Mouse (Mus musculus) ES-E14 (cell line): ENCODE data around the gene Esrrg. TPM values are rescaled to one million over a fixed set of nuclear protein-coding genes. Genes with fewer than 3 reads are reported as not detected.

ENCODE experiments used
- DNase-seq: peaks from one replicate; pipeline ENCODE4 v3.0.0-alpha.2; 2013; ENCODE audit warnings: low read depth, low spot score
- H3K27ac ChIP-seq: 2 replicates; pipeline ENCODE4 v1.5.1; 2012; ENCODE audit warnings: low read depth, mild to moderate bottlenecking, low read length, moderate library complexity, mixed read lengths; ENCODE audit not compliant: poor library complexity, insufficient read depth, severe bottlenecking
- H3K36me3 ChIP-seq: 2 replicates; pipeline ENCODE4 v1.6.1; 2012; ENCODE audit warnings: mild to moderate bottlenecking, low read length, moderate library complexity, mixed read lengths; ENCODE audit not compliant: control insufficient read depth, poor library complexity, insufficient read depth, severe bottlenecking
- H3K4me1 ChIP-seq, 2 experiments: fragments of 150-350 bp in 1 of 2; sonication (generic) in 1 of 2; 2 replicates each; pipeline ENCODE4 v1.6.1; 2012; ENCODE audit warnings: low read length in 2 of 2, mild to moderate bottlenecking in 1 of 2, mixed read lengths in 1 of 2; ENCODE audit not compliant: control insufficient read depth in 2 of 2, insufficient read depth in 2 of 2, poor library complexity in 1 of 2
- H3K4me3 ChIP-seq, 2 experiments: fragments of 150-350 bp in 1 of 2; sonication (generic) in 1 of 2; 2 replicates each; pipeline ENCODE4 v1.5.1; 2012; ENCODE audit warnings: low read length in 2 of 2, low read depth in 1 of 2, mild to moderate bottlenecking in 1 of 2, mixed read lengths in 1 of 2; ENCODE audit not compliant: insufficient read depth in 1 of 2, poor library complexity in 1 of 2, severe bottlenecking in 1 of 2
- H3K9ac ChIP-seq: 2 replicates; pipeline ENCODE4 v1.6.1; 2012; ENCODE audit warnings: low read depth, mild to moderate bottlenecking, low read length, mixed read lengths; ENCODE audit not compliant: poor library complexity, insufficient read depth, severe bottlenecking
- H3K9me3 ChIP-seq: fragments of 150-350 bp; sonication (generic); 2 replicates; pipeline ENCODE4 v1.6.1; 2012; ENCODE audit warnings: low read depth, mild to moderate bottlenecking, low read length; ENCODE audit not compliant: control insufficient read depth, insufficient read depth
- CHD2 ChIP-seq: IDR thresholded peaks from 2 replicates; pipeline ENCODE4 v1.6.1; 2014; ENCODE audit warnings: mild to moderate bottlenecking, low read depth, low read length, inconsistent platforms
- HCFC1 ChIP-seq: IDR thresholded peaks from 2 replicates; pipeline ENCODE4 v1.6.1; 2012; ENCODE audit warnings: low read length, inconsistent platforms, borderline replicate concordance; ENCODE audit not compliant: insufficient read depth
- MAFK ChIP-seq: IDR thresholded peaks from 2 replicates; pipeline ENCODE4 v1.6.1; 2014; ENCODE audit warnings: mild to moderate bottlenecking, low read depth, low read length, inconsistent platforms; ENCODE audit not compliant: insufficient read depth
- ZC3H11A ChIP-seq: IDR thresholded peaks from 2 replicates; pipeline ENCODE4 v1.6.1; 2012; ENCODE audit warnings: low read depth, mild to moderate bottlenecking, inconsistent platforms, low read length, borderline replicate concordance
- ZNF384 ChIP-seq: IDR thresholded peaks from 2 replicates; pipeline ENCODE4 v1.6.1; 2012; ENCODE audit warnings: low read depth, low read length, inconsistent platforms
- in situ Hi-C, 2 experiments: fragments of 600-800 bp; cut with MboI; formaldehyde crosslinking; loops; one replicate each; pipeline ENCODE4 v1.15.1; 2025; ENCODE audit warnings: low sequenced_read_pairs in 2 of 2, inconsistent platforms in 1 of 2; ENCODE audit not compliant: unreplicated experiment in 2 of 2
- total RNA-seq: library from RNA; depleted of rRNA; stranded (reverse); fragments of 300-350 nt; gene quantifications from 2 replicates; pipeline ENCODE4 v1.2.3, GENCODE M21; 2012

Gene Esrrg
- total RNA-seq, 1 experiment: 0.09 TPM

GRCm38 (mm10) chr1:187990161-187990560, 381.6 kb downstream of the Esrrg start:
- no peaks in the 10 kb centered on the region for H3K9me3 ChIP-seq
- H3K4me3 ChIP-seq: no peak overlapping the region
- no peak for DNase-seq
- H3K4me1 ChIP-seq: no peaks in the 10 kb centered on the region
- TF ChIP-seq ZC3H11A: peak; percentile 69
- no peak for TF ChIP-seq HCFC1
- no peak overlapping the region for H3K9ac ChIP-seq
- in situ Hi-C loops: no loop called here
- no peaks in the 10 kb centered on the region for H3K36me3 ChIP-seq
- H3K27ac ChIP-seq: no peak overlapping the region

- in situ Hi-C loops: no loop called here
- Histone ChIP-seq H3K4me1 (no peaks in the 10 kb centered on the region), H3K9ac (no peak overlapping the region; the same call in 1 of the 2 replicates), H3K4me3 (peak overlapping the region; percentile 43 to 70; a peak in 3 of 4 replicates), H3K36me3 (no peaks in the 10 kb centered on the region), H3K9me3 (no peaks in the 10 kb centered on the region), H3K27ac (no peak overlapping the region)
- DNase-seq: peak; percentile 17
- no peak for TF ChIP-seq MAFK
- no peak for TF ChIP-seq ZNF384
- TF ChIP-seq ZC3H11A: no peak
- no peak for TF ChIP-seq CHD2
- no peak for TF ChIP-seq HCFC1
Observed at GRCm38 (mm10) chr1:187997584-187998338, 389.2 kb downstream of the Esrrg start.

GRCm38 (mm10) chr1:187999121-187999520, 390.5 kb downstream of the Esrrg start:
- Histone ChIP-seq H3K9me3 (no peaks in the 10 kb centered on the region), H3K27ac (no peak overlapping the region), H3K4me1 (no peaks in the 10 kb centered on the region), H3K9ac (no peak overlapping the region), H3K36me3 (no peaks in the 10 kb centered on the region), H3K4me3 (no peak overlapping the region)
- in situ Hi-C loops: no loop called here
- DNase-seq: no peak
- TF ChIP-seq MAFK (no peak), HCFC1 (no peak), ZC3H11A (no peak), CHD2 (no peak), ZNF384 (no peak)

GRCm38 (mm10) chr1:188000189-188000588, 391.6 kb downstream of the Esrrg start:
- Histone ChIP-seq H3K36me3 (no peaks in the 10 kb centered on the region), H3K27ac (no peak overlapping the region), H3K4me1 (no peaks in the 10 kb centered on the region), H3K9me3 (no peaks in the 10 kb centered on the region), H3K9ac (no peak overlapping the region), H3K4me3 (no peak overlapping the region)
- no peak for DNase-seq
- in situ Hi-C loops: no loop called here
- TF ChIP-seq CHD2: no peak
- no peak for TF ChIP-seq ZNF384
- TF ChIP-seq HCFC1: no peak
- TF ChIP-seq MAFK: no peak
- TF ChIP-seq ZC3H11A: no peak
